Mouse (Mus musculus) hindbrain, postnatal 0 days (tissue): ENCODE measurements at regions not wholly inside any gene's neighbourhood (a gene's known extent, or its start where the extent isn't known, plus 50 kb on each side); places are given as distances from the start of the nearest gene placed in this dataset.

Experiments
- ATAC-seq: fragments of 200-750 bp; cut with Nextera tagmentation; 2 replicates; pipeline ENCODE4 v1.8.0; 2017; ENCODE audit warnings: mild to moderate bottlenecking, moderate TSS enrichment, moderate library complexity
- DNase-seq: peaks from one replicate; pipeline ENCODE4 v3.0.0-alpha.2; 2015; ENCODE audit warnings: low spot score
- H3K27ac ChIP-seq: fragments of 300-500 bp; sonication (generic); 2 replicates; pipeline ENCODE4 v1.5.1; 2014; ENCODE audit warnings: mild to moderate bottlenecking
- H3K27me3 ChIP-seq: fragments of 300-500 bp; sonication (generic); 2 replicates; pipeline ENCODE4 v1.6.1; 2014; ENCODE audit warnings: low read length, mixed read lengths; ENCODE audit not compliant: insufficient read depth
- H3K36me3 ChIP-seq: fragments of 300-500 bp; sonication (generic); 2 replicates; pipeline ENCODE4 v1.6.1; 2014; ENCODE audit warnings: low read length, mixed read lengths; ENCODE audit not compliant: insufficient read depth
- H3K4me1 ChIP-seq: fragments of 300-500 bp; sonication (generic); 2 replicates; pipeline ENCODE4 v1.6.1; 2014; ENCODE audit warnings: antibody characterized with exemption, low read length, mixed read lengths; ENCODE audit not compliant: insufficient read depth
- H3K4me2 ChIP-seq: fragments of 300-500 bp; sonication (generic); 2 replicates; pipeline ENCODE4 v1.6.1; 2014; ENCODE audit warnings: low read depth, mild to moderate bottlenecking, low read length, moderate library complexity, mixed read lengths
- H3K4me3 ChIP-seq: fragments of 300-500 bp; sonication (generic); 2 replicates; pipeline ENCODE4 v1.5.1; 2014; ENCODE audit warnings: low read length
- H3K9ac ChIP-seq: fragments of 300-500 bp; sonication (generic); replicated peaks from 2 replicates; pipeline ENCODE4 v1.6.1; 2014; ENCODE audit warnings: mild to moderate bottlenecking, low read length, moderate library complexity, mixed read lengths
- H3K9me3 ChIP-seq: fragments of 300-500 bp; sonication (generic); 2 replicates; pipeline ENCODE4 v1.6.1; 2016; ENCODE audit warnings: low read length, mixed read lengths
- CTCF ChIP-seq: IDR thresholded peaks from 2 replicates; pipeline ENCODE4 v1.5.1; 2016; ENCODE audit warnings: antibody characterized with exemption, control low read depth, low read depth
- WGBS: fragments of 180-500 bp; shearing (Covaris S2); extraction: QIAGEN DNeasy Blood & Tissue Kit; methylation state at CpG from one replicate; pipeline ENCODE4 v1.1.7; 2014; 5-methylcytosine and 5-hydroxymethylcytosine counted together

DNA sequence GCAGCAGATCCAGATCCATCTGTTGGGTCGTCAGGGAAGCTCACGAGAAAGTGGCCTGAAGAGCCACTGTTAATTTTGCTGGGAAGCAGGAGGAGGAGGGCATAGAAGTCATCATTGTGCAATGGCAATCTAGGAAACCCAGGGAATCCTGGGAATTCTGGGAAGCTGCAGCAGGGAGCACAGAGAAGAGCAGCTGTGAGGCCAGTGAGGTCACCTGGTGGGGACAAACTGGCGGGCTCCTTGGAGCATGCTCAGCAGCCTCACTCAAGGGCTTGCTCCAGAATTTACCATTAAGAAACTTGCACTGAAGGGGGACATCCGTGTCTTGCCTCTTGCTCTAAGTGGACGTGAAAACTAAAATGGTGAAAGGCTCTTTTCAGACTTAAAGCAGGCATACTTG lies 105.0 kb upstream of the Tgfbr2 start:
- Histone ChIP-seq H3K27me3 (no peaks in the 10 kb centered on the region), H3K36me3 (no peaks in the 10 kb centered on the region), H3K9me3 (no peaks in the 10 kb centered on the region), H3K4me2 (no peak overlapping the region), H3K4me1 (no peaks in the 10 kb centered on the region), H3K27ac (no peak overlapping the region), H3K9ac (no peak overlapping the region), H3K4me3 (no peak overlapping the region)
- ATAC-seq, result no peak
- WGBS, result 89% methylated on average over 5 of the region's 5 CpGs
- TF ChIP-seq CTCF, result no peak
- DNase-seq, result no peak

DNA sequence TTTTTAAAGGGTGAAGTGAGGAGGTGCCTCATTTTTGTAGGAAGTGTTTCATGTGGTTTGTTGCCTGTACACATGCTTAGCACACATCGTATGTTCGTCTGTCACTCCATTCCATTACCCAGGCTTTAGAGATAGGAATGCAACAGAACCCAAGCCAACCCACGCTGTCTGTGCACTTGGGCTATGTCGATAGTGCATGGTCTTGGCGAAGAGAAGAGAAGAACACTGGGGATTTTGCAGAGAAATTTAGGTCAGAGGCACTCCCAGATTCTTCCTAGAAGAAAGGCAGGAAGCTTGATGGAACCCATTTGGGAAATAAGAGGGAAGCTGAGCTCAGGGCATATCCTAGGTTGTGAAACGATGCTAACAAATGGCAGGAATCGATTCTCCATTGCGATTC lies 103.7 kb upstream of the Tgfbr2 start:
- no peaks in the 10 kb centered on the region for H3K9me3 ChIP-seq
- H3K27me3 ChIP-seq, result no peaks in the 10 kb centered on the region
- H3K9ac ChIP-seq, result no peak overlapping the region
- no peaks in the 10 kb centered on the region for H3K36me3 ChIP-seq
- 84% methylated on average over 8 of the region's 8 CpGs for WGBS
- no peak overlapping the region for H3K4me3 ChIP-seq
- no peak for DNase-seq
- no peaks in the 10 kb centered on the region for H3K4me1 ChIP-seq
- no peak overlapping the region for H3K27ac ChIP-seq
- H3K4me2 ChIP-seq, result no peak overlapping the region
- ATAC-seq, result no peak
- no peak for TF ChIP-seq CTCF

DNA sequence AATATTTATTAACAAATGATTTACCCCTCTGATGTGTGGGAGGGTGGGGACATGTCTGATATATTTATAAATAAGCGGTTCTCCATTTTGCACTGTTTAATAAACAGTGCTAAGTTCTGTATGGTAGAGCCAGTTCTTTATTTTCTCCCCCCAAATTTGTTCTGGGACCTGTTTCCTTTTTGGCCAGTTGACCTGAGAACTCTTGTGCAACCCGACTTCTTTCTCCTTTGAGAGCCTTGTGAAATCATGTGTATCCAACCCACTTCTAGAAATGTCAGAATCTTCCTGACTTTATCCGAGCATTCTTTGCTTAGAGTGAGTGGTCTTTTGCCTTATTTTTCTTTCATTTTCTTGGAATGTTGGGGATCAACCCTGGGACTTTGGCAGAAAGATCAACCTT lies 102.6 kb upstream of the Tgfbr2 start:
- Histone ChIP-seq H3K4me1 (no peaks in the 10 kb centered on the region), H3K27me3 (no peaks in the 10 kb centered on the region), H3K9me3 (no peaks in the 10 kb centered on the region), H3K9ac (no peak overlapping the region), H3K27ac (no peak overlapping the region), H3K36me3 (no peaks in the 10 kb centered on the region), H3K4me3 (no peak overlapping the region), H3K4me2 (no peak overlapping the region)
- no peak for TF ChIP-seq CTCF
- ATAC-seq (no peak), DNase-seq (no peak)
- WGBS, result 88% methylated on average over 3 of the region's 3 CpGs

DNA sequence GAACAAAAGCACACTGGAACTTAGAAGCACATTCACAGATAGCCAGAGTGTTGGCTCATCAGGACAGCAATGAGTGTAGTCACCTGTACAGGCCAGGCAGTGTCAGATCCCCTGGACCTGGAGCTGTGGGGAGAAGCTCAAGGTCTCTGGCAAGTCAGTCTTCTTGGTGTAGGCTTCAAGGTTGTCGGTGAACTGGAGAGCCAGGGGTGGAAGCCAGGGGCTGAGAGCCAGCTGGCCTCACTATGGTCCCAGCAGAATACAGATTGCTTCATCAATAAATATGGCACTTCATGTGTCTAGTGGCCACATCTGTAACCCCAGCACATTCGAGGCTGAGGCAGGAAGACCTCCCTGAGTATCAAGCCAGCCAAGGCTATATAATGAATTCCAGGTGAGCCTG lies 101.0 kb upstream of the Tgfbr2 start:
- no peak overlapping the region for H3K4me2 ChIP-seq
- H3K27ac ChIP-seq, result no peak overlapping the region
- 83% methylated on average over 2 of the region's 2 CpGs for WGBS
- no peaks in the 10 kb centered on the region for H3K27me3 ChIP-seq
- ATAC-seq (no peak), DNase-seq (no peak)
- TF ChIP-seq CTCF, result no peak
- no peak overlapping the region for H3K4me3 ChIP-seq
- H3K9ac ChIP-seq, result no peak overlapping the region
- no peaks in the 10 kb centered on the region for H3K4me1 ChIP-seq
- H3K36me3 ChIP-seq, result no peaks in the 10 kb centered on the region
- no peaks in the 10 kb centered on the region for H3K9me3 ChIP-seq

DNA sequence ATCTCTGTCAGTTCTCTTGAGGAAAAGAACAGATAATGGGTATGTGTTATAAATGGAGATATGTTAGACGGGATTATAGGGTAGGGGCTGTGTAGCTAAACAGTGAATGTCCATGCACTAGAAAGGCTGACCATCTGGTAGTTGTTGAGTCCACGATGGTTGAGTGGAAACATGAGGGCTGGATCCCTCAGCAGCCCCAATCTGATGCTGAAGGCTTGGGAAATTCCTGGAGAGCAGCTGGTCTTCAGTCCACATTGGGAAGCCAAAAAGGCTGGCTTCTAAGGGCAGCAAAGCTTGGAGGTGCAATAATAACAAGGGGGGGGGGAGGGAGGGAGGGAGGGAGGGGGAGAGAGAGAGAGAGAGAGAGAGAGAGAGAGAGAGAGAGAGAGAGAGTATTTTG lies 97.3 kb upstream of the Tgfbr2 start:
- ATAC-seq (no peak), DNase-seq (no peak)
- Histone ChIP-seq H3K27me3 (no peaks in the 10 kb centered on the region), H3K4me1 (no peaks in the 10 kb centered on the region), H3K27ac (no peak overlapping the region), H3K4me2 (no peak overlapping the region), H3K9me3 (no peaks in the 10 kb centered on the region), H3K4me3 (no peak overlapping the region), H3K36me3 (no peaks in the 10 kb centered on the region), H3K9ac (no peak overlapping the region)
- WGBS, result 74% methylated on average over 2 of the region's 2 CpGs
- TF ChIP-seq CTCF, result no peak

DNA sequence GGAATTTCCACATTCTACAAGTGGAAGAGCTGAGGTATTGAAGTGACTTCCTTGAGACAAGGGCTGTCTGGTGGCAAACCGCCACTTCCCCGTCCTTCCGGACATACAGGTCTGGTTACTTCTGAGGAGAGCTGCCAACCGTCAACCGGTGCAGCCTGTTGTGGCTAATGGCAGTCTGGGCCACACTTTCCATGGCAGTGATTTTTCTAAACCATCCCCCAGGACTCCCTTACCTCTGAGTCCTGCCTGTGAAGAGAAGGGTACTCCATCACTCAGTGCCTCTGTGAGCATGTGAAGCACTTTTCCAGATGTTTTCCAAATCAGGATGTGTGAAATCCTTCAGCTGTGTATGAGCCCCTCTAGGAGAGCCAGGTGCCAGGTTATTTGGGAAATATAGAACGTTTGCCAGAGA lies 95.3 kb upstream of the Tgfbr2 start:
- no peak overlapping the region for H3K4me3 ChIP-seq
- no peak overlapping the region for H3K27ac ChIP-seq
- H3K27me3 ChIP-seq, result no peaks in the 10 kb centered on the region
- ATAC-seq, result no peak
- TF ChIP-seq CTCF, result no peak
- no peaks in the 10 kb centered on the region for H3K36me3 ChIP-seq
- H3K4me1 ChIP-seq, result no peaks in the 10 kb centered on the region
- no peak overlapping the region for H3K4me2 ChIP-seq
- WGBS, result 74% methylated on average over 6 of the region's 6 CpGs
- H3K9ac ChIP-seq, result no peak overlapping the region
- no peaks in the 10 kb centered on the region for H3K9me3 ChIP-seq
- DNase-seq, result no peak

DNA sequence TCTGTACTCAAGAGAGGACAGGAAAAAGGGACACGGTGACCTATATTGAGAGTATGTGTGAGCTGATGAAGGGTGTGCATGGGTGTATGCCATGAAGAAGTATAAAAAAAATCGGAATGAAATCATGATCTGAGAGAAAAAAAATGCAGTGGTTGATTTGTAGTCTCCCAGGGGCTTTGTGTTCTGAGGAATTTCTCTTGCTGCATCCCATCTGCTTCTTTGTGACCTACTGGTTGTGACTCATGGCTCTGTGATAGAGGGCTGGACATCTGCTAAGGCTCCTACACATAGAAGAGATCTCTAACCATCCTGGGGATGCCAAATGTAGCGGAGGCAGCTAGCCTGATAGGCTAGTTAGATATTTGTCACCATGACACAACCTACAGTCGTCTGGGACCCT lies 92.3 kb upstream of the Tgfbr2 start:
- ATAC-seq (no peak), DNase-seq (no peak)
- Histone ChIP-seq H3K27me3 (no peaks in the 10 kb centered on the region), H3K9me3 (no peaks in the 10 kb centered on the region), H3K9ac (no peak overlapping the region), H3K36me3 (no peaks in the 10 kb centered on the region), H3K4me3 (no peak overlapping the region), H3K4me2 (no peak overlapping the region), H3K27ac (no peak overlapping the region), H3K4me1 (no peaks in the 10 kb centered on the region)
- TF ChIP-seq CTCF, result no peak
- WGBS, result 85% methylated on average over 4 of the region's 4 CpGs

DNA sequence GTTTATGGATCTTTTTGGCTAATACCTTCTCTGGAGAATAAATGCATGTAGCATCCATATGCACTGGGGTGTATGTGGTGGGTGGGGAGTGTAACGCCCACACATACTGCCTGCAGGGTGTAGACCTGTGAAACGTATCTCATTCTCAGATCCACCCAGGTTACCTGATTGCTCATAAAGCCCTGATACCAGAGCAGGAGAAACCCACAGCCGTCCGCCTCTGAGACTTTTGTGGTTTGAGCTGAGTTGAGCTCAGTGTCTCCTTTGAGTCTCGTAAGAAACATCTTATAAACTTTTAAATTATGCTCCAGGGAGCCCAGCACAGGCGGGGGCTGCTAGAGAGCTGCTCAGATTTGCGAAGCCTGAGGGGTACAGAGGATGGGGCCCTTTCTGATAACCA lies 88.7 kb upstream of the Tgfbr2 start:
- Histone ChIP-seq H3K36me3 (no peaks in the 10 kb centered on the region), H3K27me3 (no peaks in the 10 kb centered on the region), H3K9ac (no peak overlapping the region), H3K4me1 (no peaks in the 10 kb centered on the region), H3K27ac (no peak overlapping the region), H3K4me2 (no peak overlapping the region), H3K9me3 (no peaks in the 10 kb centered on the region), H3K4me3 (no peak overlapping the region)
- DNase-seq (no peak), ATAC-seq (no peak)
- no peak for TF ChIP-seq CTCF
- WGBS, result 84% methylated on average over 7 of the region's 7 CpGs
